Mouse (Mus musculus) cerebellum, adult 9-10 months (tissue): ENCODE measurements around the gene Klhl41.

Experiments
- DNase-seq: peaks from one replicate; pipeline ENCODE4 v3.0.0; 2022

Gene Klhl41

DNA sequence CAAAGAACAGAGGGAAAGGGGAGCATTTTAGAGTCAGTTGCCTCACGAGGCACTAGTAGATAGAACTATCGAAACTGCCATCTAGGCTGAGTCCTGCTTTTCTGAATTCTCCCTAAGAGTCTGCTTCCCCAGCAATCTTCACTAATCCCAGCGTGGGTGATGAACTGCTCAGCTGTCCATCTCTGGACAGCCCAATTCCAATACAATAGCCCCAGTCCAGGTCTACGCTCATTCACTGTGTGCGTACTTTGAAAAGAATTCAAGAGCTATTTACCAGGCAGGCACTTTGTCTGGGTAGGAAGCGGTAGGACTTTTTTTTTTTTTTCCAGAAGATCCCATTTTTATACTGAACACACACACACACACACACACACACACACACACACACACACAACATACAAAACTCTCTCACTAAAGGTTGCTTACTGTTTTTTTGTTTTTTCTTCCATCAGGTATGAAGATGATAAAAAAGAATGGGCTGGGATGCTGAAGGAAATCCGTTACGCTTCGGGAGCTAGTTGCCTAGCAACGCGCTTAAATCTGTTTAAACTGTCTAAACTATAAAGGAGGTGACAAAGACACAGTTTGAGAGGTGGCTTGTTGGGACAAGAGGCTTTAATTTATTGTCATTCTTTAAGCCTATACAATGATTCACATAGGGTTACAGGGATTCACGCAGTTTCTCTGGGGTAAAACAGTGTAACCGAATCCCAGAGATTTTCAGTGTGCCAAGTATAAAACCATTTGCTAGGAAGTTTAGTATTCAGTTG, 13.3 kb downstream of the Klhl41 start:
- DNase-seq: no peak

DNA sequence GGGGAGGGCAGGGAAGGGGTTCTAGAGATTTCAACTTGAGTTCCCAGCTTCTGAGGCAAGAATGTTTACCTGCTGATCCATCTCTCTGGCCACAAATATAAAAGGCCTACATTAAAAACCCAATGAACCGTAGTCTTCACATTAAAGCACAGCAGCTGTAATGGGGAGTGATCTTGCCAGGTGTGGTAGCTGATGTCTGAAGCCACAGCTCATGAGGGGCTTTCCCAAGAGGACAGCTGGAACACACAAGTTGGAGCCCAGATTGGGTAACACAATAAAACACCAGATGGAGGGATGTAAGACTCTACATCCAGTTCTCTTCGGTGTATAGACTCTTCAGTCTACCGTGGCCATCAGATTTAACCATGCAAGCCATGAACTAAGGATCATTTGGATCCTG, 14.6 kb downstream of the Klhl41 start:
- DNase-seq: no peak

DNA sequence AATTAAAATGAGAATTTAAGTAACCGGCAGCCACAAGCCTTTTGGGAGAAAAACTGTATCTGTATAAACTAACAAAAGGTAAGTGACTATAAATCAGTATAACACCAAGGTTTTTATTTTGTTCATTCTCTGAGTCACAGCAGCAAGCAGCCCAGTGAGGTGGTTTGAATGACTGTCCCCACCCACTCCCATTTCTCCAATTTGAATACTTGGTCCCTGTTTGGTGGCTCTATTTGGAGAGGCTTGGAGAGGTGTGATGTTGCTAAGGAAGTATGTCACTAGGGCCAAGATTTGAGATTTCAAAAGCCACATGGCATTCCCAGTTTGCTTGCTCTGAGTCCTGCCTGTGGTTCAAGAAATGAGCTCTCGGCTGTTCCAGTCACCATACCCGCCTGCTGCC, 20.3 kb downstream of the Klhl41 start:
- no peak for DNase-seq

DNA sequence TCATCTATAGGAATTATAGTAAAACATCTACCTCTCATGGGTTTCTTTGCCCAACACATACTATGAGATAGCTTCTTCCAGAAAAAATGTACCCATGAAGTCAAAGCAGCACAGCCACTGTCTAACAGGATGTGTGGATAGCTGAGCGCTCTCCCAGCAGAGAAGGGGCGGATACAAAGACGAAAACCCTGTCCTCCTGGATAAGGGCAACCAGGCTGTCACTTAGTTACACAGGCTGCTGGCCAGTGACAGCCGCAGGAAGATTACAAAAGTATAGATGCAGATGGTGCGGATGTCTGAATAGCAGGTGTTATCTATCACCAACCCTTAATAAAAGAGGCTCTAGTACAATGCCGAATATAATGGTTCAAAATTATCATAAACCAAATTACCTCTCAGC, 20.9 kb downstream of the Klhl41 start:
- DNase-seq: no peak

DNA sequence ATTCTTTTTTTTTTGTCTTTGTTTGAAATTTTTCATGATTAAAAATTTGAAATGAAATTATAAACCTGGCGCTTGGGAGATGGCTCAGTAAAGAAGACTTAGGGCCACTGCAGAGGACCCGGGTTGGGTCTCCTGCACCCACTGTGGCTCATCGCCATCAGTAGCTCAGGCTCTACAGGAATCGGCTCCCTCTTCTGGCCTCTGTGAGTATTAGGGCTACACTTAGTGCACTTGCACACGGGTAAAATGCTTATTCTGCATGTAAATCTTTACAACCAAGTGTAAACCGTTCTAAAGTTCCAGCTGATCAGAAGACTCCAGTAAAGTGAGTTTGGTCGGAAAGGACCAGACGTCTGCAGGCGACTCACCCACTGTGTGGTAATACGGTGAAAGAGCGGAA, 23.6 kb downstream of the Klhl41 start:
- DNase-seq: no peak

DNA sequence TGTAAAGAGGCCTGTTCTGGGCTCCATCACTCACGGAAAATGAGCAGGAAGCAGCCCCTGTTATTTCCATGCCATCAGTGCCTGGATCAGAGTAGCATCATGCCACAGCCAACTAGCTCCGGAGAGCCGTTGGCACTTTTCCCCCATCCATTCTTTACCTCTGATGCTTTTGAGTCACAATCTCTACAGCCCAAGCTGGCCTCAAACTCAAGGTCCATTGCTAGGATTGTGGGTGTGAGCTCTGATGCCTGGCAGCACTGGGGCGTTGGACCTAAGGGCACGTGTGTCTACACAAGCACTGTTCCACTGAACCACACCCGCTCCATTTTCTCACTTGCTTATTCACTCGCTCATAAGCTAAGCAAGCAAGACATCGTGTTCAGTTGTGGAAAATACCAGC, 30.5 kb downstream of the Klhl41 start:
- DNase-seq: no peak

DNA sequence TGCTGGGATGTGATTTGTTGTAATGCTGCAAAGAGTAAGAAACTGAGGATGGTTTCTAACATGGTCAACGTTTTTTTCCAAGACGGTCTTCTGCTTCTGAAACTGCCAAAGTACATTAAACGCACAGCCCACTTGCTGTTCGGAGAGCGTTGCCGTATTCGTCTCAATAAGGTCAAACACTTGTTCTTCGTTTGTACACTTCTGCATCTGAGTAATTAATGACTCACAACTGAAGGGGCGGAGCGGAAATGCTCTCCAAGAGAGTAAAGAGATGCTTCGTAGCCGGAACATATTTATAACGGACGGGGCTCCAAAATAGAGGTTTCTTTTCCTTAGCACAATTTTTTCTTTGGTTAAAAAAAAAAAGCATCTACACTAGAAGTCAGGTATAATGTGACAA, 42.3 kb downstream of the Klhl41 start:
- peak; percentile 49 for DNase-seq

DNA sequence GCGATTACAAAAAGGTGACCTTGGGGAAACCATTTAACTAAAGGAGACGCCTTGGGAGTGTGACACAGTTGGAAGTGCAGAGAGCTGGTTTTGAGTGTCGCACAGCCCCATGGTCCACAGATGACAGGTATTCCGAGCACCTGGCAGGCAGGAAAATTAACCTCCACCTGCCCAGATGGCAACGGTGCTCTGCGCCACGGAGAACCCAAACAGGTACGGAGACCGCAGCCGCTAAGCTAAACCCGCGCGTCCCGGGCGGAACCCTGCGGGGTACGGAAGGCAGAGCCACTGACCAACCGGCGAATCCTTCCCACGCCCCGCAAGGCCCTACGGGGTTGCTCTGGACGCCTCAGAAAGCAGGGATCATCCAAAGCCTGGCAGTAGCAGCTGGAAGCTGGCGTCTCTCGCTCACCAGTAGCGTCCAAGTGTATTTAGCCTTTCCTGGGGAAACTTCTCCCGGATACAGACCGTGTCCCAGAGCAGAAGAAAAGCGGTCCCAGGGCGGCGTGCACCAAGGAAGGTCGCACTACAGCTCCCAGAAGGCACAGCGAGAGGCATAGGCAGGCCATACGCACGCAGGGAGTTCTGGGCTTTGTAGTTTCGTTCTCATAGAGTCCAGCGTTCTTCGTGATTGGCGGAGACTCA, 43.2 kb downstream of the Klhl41 start, which contains the start of gene Fastkd1:
Gene Fastkd1 (minus strand): TSS at position 536 of the 645 bp plus-strand sequence.
- DNase-seq: peak; percentile 95

DNA sequence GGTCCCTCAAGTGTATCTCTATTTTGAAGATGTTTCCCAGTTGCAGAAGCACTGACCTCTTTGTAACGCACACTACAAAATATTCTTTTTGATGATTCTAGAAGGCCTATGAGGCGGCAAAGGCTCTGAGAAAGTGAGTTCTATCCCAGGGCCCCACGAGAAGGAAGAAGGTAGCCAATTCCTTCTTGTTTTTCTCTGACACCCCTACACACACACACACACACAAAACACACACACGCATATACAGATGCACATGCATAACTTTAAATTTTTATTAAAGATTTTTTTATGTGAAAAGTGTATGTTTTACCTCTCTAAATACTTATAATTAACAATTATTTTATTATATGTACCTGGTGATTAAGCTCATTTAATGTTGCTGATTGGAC, 43.7 kb downstream of the Klhl41 start:
- DNase-seq: no peak

DNA sequence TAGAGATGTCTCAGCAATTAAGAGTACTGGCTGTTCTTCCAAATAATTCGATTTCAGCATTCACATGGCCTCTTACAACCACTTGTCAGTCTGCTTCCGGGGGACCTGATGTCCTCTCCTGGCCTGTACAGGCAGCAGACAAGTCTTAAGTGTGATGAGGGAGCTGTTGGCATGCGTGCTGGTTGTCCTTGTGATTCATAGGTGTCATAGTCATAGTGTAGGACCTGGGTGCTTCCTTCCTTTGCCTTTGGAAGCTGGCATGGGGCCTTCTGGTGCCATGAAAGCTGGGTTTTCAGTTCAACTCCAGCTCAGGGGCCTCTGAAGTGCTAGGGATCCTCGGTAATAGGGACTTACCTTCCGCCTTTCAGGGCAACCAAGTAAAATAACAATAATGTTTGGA, 44.2 kb downstream of the Klhl41 start:
- DNase-seq: peak; percentile 58

DNA sequence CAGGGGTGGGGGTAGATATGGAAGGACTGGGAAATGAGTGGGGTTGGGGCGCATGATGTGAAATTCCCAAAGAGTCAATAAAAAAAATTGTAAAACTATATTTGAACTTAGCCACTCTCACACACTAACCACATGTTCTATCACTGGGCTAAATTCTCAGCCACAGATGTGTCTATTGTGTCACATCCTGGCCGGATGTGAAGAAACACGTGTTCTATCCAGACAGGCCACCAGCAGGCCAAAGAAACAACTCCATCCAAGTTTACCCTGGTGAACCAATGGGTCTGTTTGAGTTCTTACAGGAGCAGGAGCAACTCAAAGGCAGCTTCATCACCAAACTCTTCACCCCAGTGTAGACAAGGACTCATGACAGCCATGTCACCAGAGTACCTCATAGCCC, 46.6 kb downstream of the Klhl41 start:
- DNase-seq: no peak

DNA sequence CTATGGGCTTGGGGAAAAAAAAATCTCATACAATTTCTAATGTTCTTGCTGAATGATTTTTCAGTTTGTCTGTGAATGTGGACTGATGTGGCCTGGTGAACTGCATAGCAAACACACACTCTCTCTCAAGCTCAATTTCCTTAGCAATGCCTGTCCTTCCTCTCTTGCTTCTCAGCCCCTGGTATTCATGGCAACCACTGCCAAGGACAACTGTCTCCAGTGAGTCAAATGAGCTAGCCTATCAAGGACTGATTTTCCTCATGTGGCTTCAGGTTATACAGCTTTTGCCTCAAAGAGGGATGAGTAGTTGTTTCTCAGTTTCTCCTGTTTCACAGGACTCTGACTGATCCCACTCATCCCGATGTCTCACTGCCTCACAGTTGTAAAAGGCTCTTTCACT, 49.2 kb downstream of the Klhl41 start:
- DNase-seq: no peak

DNA sequence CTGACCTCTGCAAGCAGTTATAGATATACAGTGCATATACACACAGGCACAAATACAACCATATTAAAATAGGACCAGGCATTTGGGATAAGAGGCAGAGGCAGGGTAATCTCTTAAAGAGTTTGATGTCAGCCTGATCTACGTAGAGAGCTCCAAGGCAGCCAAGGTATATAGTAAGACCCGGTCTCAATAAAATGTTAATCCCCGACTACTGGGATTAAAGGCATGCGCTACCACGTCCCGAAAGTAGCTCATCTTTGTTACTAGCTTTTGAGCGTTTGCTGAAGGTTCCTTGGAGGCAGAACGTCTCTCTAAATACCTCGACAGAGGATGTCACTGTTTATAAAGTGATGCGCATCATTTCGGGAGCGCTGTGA, 52.3 kb downstream of the Klhl41 start, which contains the start of gene Ppig:
Gene Ppig (plus strand): TSS at position 273 of the 377 bp plus-strand sequence.
- DNase-seq: no peak

DNA sequence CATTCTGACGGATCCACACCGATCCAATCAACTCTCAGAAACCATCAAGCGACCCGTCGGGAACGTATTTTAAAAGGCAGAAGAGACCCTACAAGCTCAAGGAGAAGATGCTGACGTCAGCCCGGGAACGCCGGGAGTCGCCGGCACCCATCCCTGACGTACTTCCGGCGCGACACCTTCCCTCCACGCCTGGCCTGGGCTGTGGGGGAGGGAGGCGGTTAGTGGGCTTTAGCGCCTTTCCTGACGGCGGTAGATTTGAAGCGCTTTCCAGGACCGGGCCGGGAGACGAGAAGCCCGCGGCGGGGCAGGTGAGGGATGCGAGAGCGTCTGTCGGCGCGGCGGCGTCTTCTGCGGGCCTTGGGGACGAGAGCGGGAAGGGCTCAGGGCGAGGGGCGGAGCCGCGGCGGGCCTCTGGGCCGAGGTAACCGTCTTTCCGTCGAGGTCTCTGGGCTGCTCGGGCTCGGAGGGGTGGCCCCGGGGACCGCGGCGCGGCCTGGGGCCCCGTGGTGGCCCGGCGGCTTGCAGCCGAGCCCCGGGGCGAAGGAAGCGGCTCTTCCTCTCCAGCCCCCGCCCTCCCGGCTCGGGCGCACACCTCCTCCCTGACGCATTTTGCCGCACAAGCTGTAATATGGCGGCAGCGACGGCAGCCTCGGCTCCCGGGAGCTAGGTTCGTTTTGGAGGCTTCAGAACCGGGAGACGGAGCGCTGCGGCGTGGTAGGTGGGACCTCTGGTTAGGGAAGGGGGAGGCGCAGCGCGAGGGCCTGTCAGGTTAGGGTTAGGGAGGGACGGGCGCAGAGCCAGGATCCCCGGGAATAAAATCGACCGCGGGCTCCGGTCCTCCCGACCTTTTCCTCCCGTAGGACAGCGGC, 53.0 kb downstream of the Klhl41 start:
- peak; percentile 93 for DNase-seq

DNA sequence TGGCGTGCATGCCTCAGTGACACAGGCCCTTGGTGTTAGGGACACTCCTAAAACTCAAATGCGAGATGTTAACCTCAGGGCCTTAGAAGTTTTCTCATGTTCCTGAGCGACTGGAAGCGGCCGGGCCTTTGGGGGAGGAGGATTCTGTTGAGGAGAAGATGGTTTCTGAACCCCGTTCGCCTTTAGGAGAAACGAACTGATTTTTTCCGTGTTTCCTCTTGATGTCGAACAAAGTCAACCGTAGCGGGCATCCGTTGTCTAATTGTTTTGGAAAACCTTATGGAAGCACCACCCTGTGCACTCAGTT, 53.6 kb downstream of the Klhl41 start:
- no peak for DNase-seq
